Mouse (Mus musculus): ENCODE measurements around the gene Cfap221. TPM values are rescaled to one million over a fixed set of nuclear protein-coding genes. Genes with fewer than 3 reads are reported as not detected.

The Cfap221 gene
- polyA plus RNA-seq, 1 experiment from 2014 or later, result 0.52 TPM

DNA sequence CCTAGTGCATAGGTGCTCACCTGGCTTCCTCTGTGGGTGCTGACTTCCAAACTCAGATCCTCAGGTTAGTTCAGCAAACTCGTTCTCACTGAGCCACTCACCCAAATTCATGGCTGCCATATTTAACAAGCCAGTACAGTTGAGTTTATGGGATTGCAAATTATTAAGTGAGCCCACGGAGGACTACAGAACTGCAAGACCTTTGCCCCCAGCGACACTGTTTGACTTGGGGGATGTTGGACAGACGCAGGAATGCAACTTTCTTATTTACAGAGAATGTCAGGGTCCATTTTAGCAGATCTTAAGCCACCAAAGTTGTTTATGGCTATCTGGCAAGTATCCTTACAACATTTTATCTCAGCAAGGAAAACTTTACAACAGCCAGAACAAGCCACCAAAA is 21.9 kb downstream of the Cfap221 start:
- Histone ChIP-seq H3K4me3 (no peak overlapping the region), H3K36me3 (no peaks in the 10 kb centered on the region), H3K9me3 (peaks cover 1% of the 10 kb centered on the region; the same call in 1 of the 2 replicates), H3K4me1 (replicated peaks) (no peaks in the 10 kb centered on the region), H3K27me3 (ENCODE audit: insufficient read depth, poor library complexity, severe bottlenecking) (no peaks in the 10 kb centered on the region), H3K27ac (no peak overlapping the region)
- no peak for DNase-seq (ENCODE audit: low spot score)
- WGBS, result 83% methylated on average over 4 of the region's 4 CpGs

DNA sequence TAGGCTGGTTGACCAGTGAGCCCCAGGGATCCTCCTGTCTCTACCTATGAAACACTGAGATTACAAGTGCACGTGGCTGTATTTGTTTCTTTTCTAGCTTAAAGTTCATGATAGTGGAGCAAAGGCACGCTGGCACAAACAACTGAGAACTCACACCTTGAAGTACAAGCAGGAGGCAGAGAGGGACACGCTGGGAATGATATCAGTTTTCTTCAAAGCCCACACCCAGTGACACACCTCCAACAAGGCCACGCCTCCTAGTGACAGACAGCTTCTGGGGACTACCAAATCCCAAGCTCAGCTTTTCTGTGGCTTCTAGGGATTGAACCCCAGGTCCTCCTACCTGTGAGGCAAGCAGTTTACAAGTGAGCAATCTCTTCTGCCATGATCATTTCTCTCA is 23.9 kb downstream of the Cfap221 start:
- no peak overlapping the region for H3K4me3 ChIP-seq
- DNase-seq (ENCODE audit: low spot score), result no peak
- no peaks in the 10 kb centered on the region for H3K36me3 ChIP-seq
- no peak overlapping the region for H3K27ac ChIP-seq
- no peaks in the 10 kb centered on the region for H3K9me3 ChIP-seq
- H3K27me3 ChIP-seq (ENCODE audit: insufficient read depth, poor library complexity, severe bottlenecking), result no peaks in the 10 kb centered on the region
- no peaks in the 10 kb centered on the region for H3K4me1 ChIP-seq (replicated peaks)
- 41% methylated on average over 4 of the region's 4 CpGs for WGBS

- DNase-seq (ENCODE audit: low spot score), result peak; percentile 11
- WGBS, result 57% methylated on average over 12 of the region's 12 CpGs
- Histone ChIP-seq H3K4me3 (no peak overlapping the region), H3K27ac (no peak overlapping the region), H3K4me1 (replicated peaks) (no peaks in the 10 kb centered on the region), H3K27me3 (ENCODE audit: insufficient read depth, poor library complexity, severe bottlenecking) (no peaks in the 10 kb centered on the region), H3K36me3 (no peaks in the 10 kb centered on the region), H3K9me3 (no peaks in the 10 kb centered on the region)
Observed at GRCm38 (mm10) chr1:119965804-119966514, 31.1 kb downstream of the Cfap221 start.

GRCm38 (mm10) chr1:119959920-119960319 is 37.1 kb downstream of the Cfap221 start:
- 76% methylated on average over 7 of the region's 7 CpGs for WGBS
- no peaks in the 10 kb centered on the region for H3K4me1 ChIP-seq (replicated peaks)
- no peaks in the 10 kb centered on the region for H3K36me3 ChIP-seq
- H3K9me3 ChIP-seq, result no peaks in the 10 kb centered on the region
- DNase-seq (ENCODE audit: low spot score), result no peak
- H3K27me3 ChIP-seq (ENCODE audit: insufficient read depth, poor library complexity, severe bottlenecking), result no peaks in the 10 kb centered on the region
- H3K4me3 ChIP-seq, result no peak overlapping the region
- no peak overlapping the region for H3K27ac ChIP-seq

DNA sequence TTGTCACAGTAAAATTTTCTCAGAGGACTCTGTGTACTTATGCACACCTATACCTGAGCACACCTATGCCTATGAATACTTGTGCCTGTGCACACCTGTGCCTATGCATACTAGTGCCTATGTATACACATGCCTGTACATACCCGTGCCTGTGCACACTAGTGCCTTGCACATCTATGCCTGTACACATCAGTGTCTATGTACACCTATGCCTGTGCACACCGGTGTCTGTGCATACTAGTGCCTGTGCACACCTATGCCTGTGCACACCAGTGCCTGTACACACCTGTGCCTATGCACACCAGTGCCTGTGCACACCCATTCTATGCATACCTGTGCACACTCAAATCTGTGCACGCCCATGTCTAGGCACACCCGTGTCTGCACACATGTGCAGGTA is 37.6 kb downstream of the Cfap221 start:
- whole genome bisulfite sequencing, result 93% methylated on average over 4 of the region's 4 CpGs

GRCm38 (mm10) chr1:119957716-119958222 is 39.3 kb downstream of the Cfap221 start:
- no peaks in the 10 kb centered on the region for H3K9me3 ChIP-seq
- no peak overlapping the region for H3K27ac ChIP-seq
- DNase-seq (ENCODE audit: low spot score), result no peak
- no peak overlapping the region for H3K4me3 ChIP-seq
- WGBS, result 76% methylated on average over 9 of the region's 9 CpGs
- no peaks in the 10 kb centered on the region for H3K4me1 ChIP-seq (replicated peaks)
- no peaks in the 10 kb centered on the region for H3K36me3 ChIP-seq
- H3K27me3 ChIP-seq (ENCODE audit: insufficient read depth, poor library complexity, severe bottlenecking), result no peaks in the 10 kb centered on the region

More for the DNA sequence above, 37.6 kb downstream of the Cfap221 start:
- H3K4me1 ChIP-seq (replicated peaks), result no peaks in the 10 kb centered on the region
- no peaks in the 10 kb centered on the region for H3K36me3 ChIP-seq
- H3K27me3 ChIP-seq (ENCODE audit: insufficient read depth, poor library complexity, severe bottlenecking), result no peaks in the 10 kb centered on the region
- H3K9me3 ChIP-seq, result no peaks in the 10 kb centered on the region
- H3K4me3 ChIP-seq, result no peak overlapping the region
- H3K27ac ChIP-seq, result no peak overlapping the region
- DNase-seq (ENCODE audit: low spot score), result no peak

GRCm38 (mm10) chr1:119954680-119955079 is 42.4 kb downstream of the Cfap221 start:
- Histone ChIP-seq H3K36me3 (no peaks in the 10 kb centered on the region), H3K4me3 (no peak overlapping the region), H3K9me3 (no peaks in the 10 kb centered on the region), H3K4me1 (replicated peaks) (no peaks in the 10 kb centered on the region), H3K27me3 (ENCODE audit: insufficient read depth, poor library complexity, severe bottlenecking) (no peaks in the 10 kb centered on the region), H3K27ac (no peak overlapping the region)
- 73% methylated on average over 2 of the region's 2 CpGs for WGBS
- DNase-seq (ENCODE audit: low spot score), result no peak

GRCm38 (mm10) chr1:119953456-119953855 is 43.6 kb downstream of the Cfap221 start:
- DNase-seq (ENCODE audit: low spot score), result no peak
- Histone ChIP-seq H3K36me3 (no peaks in the 10 kb centered on the region), H3K9me3 (no peaks in the 10 kb centered on the region), H3K27ac (no peak overlapping the region), H3K4me1 (replicated peaks) (no peaks in the 10 kb centered on the region), H3K4me3 (no peak overlapping the region), H3K27me3 (ENCODE audit: insufficient read depth, poor library complexity, severe bottlenecking) (no peaks in the 10 kb centered on the region)
- WGBS, result 93% methylated on average over 9 of the region's 9 CpGs

DNA sequence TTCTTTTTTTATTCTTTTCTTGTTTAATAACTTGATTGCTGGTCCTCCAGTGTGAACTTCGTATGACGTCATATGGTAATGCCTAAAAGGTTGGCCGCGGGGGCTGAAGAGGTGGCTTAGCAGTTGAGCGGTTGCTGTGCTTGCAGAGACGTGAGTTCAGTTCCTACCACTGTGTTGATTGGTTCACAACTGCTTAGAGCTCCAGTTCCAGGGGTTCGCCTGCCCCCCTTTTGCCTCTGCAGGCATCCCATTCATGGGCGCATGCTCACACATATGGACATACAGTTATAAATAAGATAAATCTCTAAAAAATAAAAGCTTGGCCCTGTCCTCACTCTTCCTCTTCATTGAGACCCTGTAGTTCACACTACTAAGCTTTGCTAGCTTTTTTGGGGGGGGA is 46.9 kb downstream of the Cfap221 start:
- no peaks in the 10 kb centered on the region for H3K27me3 ChIP-seq (ENCODE audit: insufficient read depth, poor library complexity, severe bottlenecking)
- WGBS, result 93% methylated on average over 8 of the region's 8 CpGs
- no peaks in the 10 kb centered on the region for H3K4me1 ChIP-seq (replicated peaks)
- no peak overlapping the region for H3K27ac ChIP-seq
- no peaks in the 10 kb centered on the region for H3K36me3 ChIP-seq
- no peaks in the 10 kb centered on the region for H3K9me3 ChIP-seq
- no peak overlapping the region for H3K4me3 ChIP-seq
- no peak for DNase-seq (ENCODE audit: low spot score)

GRCm38 (mm10) chr1:119936861-119937260 is 60.2 kb downstream of the Cfap221 start:
- H3K9me3 ChIP-seq, result no peaks in the 10 kb centered on the region
- H3K27me3 ChIP-seq (ENCODE audit: insufficient read depth, poor library complexity, severe bottlenecking), result no peaks in the 10 kb centered on the region
- no peak overlapping the region for H3K4me3 ChIP-seq
- H3K27ac ChIP-seq, result no peak overlapping the region
- DNase-seq (ENCODE audit: low spot score), result peak; percentile 7
- 33% methylated on average over 7 of the region's 7 CpGs for WGBS
- H3K36me3 ChIP-seq, result no peaks in the 10 kb centered on the region
- H3K4me1 ChIP-seq (replicated peaks), result 0 out of 2 replicates have a peak, but pooled peaks cover 5% of the 10 kb centered on the region

DNA sequence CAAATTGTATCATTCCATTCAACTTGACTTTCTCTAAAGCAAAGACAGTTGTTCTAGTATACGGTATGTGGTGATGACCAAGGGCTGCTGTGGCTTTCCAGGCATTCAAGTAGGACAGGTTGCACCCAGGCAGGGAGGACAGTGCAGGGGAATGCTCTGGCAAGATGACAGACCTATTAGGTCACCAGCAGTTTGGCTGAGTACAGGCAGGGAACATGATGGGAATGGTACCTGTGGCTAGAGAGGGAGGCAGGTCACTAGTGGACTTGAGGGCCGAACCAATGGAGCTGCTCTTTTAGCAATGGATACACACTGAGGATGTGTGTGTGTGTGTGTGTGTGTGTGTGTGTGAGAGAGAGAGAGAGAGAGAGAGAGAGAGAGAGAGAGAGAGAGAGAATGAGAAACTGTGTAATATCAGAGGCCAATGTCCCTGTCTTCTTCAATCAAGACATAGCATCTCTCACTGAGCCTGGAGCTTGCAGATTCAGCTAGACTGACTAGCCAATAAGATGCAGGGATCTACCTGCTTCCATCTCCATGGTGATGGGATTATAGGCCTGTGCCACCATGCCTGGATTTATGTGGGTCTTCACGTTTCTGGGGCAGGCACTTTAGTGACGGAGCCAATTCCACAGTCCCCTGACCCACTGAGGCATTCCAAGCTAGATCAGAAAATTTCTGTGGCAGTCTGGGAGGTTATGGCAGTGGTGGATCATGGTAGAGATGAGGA is 65.4 kb downstream of the Cfap221 start:
- Histone ChIP-seq H3K9me3 (no peaks in the 10 kb centered on the region), H3K27me3 (ENCODE audit: insufficient read depth, poor library complexity, severe bottlenecking) (no peaks in the 10 kb centered on the region), H3K36me3 (no peaks in the 10 kb centered on the region), H3K4me3 (no peak overlapping the region), H3K27ac (no peak overlapping the region), H3K4me1 (replicated peaks) (no peaks in the 10 kb centered on the region)
- no peak for DNase-seq (ENCODE audit: low spot score)
- 87% methylated on average over 4 of the region's 4 CpGs for WGBS

- no peak for DNase-seq (ENCODE audit: low spot score)
- 82% methylated on average over 1 of the region's 1 CpGs for WGBS
- Histone ChIP-seq H3K4me1 (replicated peaks) (no peaks in the 10 kb centered on the region), H3K27me3 (ENCODE audit: insufficient read depth, poor library complexity, severe bottlenecking) (no peaks in the 10 kb centered on the region), H3K27ac (no peak overlapping the region), H3K9me3 (no peaks in the 10 kb centered on the region), H3K4me3 (no peak overlapping the region), H3K36me3 (no peaks in the 10 kb centered on the region)
Observed at GRCm38 (mm10) chr1:119929715-119930114, 67.3 kb downstream of the Cfap221 start.

DNA sequence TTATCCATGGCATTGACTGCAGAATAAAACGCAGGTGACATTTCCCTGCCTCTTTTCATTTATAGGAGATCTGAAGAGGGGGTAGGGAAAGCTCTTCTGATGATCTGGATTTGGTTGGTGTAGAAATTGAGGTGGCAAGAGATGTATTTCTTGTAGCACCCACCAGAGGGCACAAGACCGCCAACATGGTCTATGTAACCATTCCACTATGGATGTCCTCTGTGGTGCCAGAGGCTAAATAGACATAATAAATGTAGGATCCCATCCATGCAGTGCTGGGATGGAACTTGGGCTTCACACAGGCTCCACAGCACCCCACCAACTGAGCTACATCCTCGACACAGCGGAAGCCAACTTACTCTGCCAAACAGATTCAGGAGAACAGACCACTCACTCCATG is 77.7 kb downstream of the Cfap221 start:
- Histone ChIP-seq H3K36me3 (no peaks in the 10 kb centered on the region), H3K4me3 (no peak overlapping the region), H3K27me3 (ENCODE audit: insufficient read depth, poor library complexity, severe bottlenecking) (no peaks in the 10 kb centered on the region), H3K27ac (no peak overlapping the region), H3K9me3 (no peaks in the 10 kb centered on the region), H3K4me1 (replicated peaks) (no peaks in the 10 kb centered on the region)
- WGBS, result 58% methylated on average over 4 of the region's 4 CpGs
- peak; percentile 18 for DNase-seq (ENCODE audit: low spot score)

Measured in hindbrain, embryonic 10.5 days (tissue).